Mouse (Mus musculus) heart, adult 18-20 months (tissue): Measurements from ENCODE around the gene Zscan2. TPM values are rescaled to one million over a fixed set of nuclear protein-coding genes. Genes with fewer than 3 reads are reported as not detected.

Experiments used
- DNase-seq, 2 experiments: peaks; one replicate each; pipeline ENCODE4 v3.0.0; 2021 to 2022; ENCODE audit warnings: mixed read lengths in 1 of 2
- long read RNA-seq, 2 experiments: library from polyadenylated mRNA; stranded (forward); transcript quantifications; one replicate each; pipeline ENCODE4 v2.0.0; 2021
- total RNA-seq, 2 experiments: library from RNA; stranded (reverse); gene quantifications; 2 replicates each; pipeline ENCODE4 v1.2.3; 2021

Gene Zscan2
- 1 to 10 TPM; 3.7 to 6.4 TPM for total RNA-seq
- long read RNA-seq, experiment 1, partial matches to known transcripts = 0 of 2 reads
- long read RNA-seq, experiment 1, other reads (novel, unspliced or antisense) = 2 of 2 reads
- long read RNA-seq, experiment 2, partial matches to known transcripts = 0 of 5 reads
- long read RNA-seq, experiment 2, other reads (novel, unspliced or antisense) = 3 of 5 reads

DNA sequence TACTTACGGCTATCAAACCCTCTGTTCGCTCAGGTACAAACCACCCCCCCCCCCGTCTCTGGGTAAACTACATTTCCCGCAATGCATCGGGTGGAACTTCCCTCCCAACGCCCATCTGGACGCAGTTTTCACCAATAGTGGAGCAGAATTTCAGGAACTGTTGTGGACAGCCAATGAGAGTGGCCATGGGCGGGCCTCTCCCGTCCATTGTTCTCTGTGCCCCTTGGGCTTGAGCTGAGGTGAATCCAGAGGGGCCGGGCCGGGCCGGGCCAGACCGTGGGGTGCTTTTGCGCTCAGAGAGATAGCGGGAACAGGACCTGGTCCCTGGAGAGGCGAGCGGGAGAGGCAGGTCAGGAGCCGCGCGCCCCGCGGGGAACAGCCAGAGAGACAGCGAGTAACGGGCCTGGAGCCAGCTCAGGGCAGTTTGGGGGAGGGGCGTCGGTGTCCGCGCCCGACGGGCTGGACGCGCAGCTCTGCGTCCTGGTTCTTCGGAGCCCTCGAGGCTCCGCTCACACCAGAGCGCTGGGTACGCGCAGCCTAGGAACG lies at the start of gene Zscan2:
TSS of gene Zscan2 (plus strand) at position 192 of the 546 bp plus-strand sequence.
- DNase-seq = peak; percentile 92 to 96

GRCm38 (mm10) chr7:80813397-80813796 lies 47.3 kb upstream of the Zscan2 start:
- no peak for DNase-seq

GRCm38 (mm10) chr7:80816641-80817040 lies 44.1 kb upstream of the Zscan2 start:
- DNase-seq = no peak

- no peak for DNase-seq
These were observed 39.9 kb upstream of the Zscan2 start for GRCm38 (mm10) chr7:80820838-80821237.

DNA sequence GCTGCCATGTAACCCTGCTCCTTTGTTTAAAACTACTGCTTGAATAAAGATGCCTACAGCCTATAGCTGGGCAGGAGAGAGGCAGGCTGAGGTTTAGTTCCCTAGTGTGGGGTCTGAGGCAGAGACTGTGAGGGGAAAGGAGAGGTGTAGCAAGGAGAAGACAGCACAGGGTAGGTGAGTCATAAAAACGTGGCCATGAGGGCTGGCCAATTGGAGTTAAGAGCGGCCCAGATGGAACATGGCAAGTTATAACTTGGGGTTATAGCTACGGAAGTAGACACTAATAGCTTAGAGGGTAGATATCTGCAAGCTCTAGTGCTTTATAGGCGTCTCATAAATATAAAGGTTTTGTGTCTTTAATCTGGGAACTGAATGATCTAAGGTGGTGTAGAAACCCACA lies 37.5 kb upstream of the Zscan2 start:
- no peak for DNase-seq

- no peak for DNase-seq
These were observed 36.6 kb upstream of the Zscan2 start for GRCm38 (mm10) chr7:80823875-80824682.

DNA sequence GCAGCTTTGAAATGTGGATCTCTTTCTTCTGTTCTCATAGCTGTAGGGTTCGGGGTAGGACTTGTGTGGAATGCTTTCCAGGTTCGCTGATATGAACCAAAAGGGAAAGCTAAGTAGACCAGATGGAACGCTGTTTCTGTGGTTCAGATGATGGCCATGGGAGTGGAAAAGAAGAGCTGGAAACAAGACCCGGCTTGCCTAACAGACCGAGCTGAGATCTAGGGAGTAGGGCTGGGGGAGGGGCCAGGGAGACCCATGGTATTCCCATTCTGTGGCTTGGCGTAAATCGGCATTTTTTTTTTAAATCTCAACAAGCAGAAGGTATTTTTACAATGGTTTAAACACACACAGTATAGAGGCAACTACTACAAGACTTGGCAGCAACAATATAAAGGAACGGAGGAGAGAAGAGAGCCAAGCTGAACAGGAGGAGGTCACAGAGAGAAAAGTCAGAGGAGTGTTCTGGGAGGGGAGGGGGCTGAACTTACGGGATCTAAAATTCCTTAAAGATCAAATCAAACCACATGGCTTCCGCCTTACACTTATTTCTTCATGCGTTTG lies 34.8 kb upstream of the Zscan2 start, which contains the start of gene Iqgap1:
TSS of gene Iqgap1 (minus strand) at position 132 of the 561 bp plus-strand sequence.
- DNase-seq = no peak

- peak; percentile 39 to 47 for DNase-seq
These were observed 32.4 kb upstream of the Zscan2 start for GRCm38 (mm10) chr7:80828146-80828860.

DNA sequence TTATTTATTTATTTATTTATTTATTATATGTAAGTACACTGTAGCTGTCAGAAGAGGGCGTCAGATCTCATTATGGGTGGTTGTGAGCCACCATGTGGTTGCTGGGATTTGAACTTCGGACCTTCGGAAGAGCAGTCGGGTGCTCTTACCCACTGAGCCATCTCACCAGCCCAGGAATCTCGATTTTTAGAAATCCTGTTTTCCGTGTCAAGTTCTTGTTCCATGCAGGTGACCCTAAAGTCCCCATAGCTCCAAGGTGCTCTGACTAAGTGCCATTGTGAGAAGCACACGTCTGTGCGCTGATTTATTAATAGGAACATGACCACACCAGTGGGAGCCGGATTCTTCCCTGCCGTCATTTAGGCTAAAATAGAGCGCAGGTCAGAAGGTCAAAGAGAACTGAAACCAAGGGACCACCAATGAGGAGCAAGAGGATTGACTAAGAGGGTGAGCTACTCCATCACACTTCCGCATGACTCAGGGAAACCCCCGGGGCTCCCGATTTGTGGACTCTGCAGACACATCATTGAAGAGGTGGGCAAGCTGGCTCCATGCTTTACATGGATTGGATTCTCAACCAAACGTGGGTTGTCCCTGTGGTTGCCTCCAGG lies 30.4 kb upstream of the Zscan2 start:
- DNase-seq = peak; percentile 36 to 76

- peak; percentile 59 to 71 for DNase-seq
These were observed 28.5 kb upstream of the Zscan2 start for GRCm38 (mm10) chr7:80832191-80832590.

DNA sequence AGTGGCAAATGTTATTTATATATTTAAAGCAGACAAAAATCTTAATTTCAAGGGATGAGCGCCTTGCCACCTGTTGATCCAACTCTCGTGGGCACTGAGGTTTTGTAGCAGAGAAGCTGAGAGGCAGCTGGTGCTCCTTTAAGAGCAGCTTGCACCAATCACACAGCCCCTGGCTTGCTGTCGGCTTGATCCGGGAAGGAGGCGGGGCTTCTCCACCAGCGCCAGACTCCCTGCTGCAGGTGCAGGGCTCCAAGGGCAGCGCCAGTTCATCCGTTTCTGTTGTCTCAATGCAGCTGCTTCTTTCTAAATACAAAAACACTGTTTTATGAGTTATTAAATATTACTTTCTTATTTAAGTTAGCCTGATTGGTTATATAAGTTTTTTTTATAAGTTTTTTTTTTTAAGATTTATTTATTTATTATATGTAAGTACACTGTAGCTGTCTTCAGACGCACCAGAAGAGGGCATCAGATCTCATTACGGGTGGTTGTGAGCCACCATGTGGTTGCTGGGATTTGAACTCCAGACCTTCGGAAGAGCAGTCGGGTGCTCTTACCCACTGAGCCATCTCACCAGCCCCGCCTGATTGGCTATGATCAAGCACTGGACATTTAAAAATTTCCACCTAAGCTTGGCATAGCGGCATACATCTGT lies 27.6 kb upstream of the Zscan2 start:
- peak; percentile 51 to 57 for DNase-seq

- DNase-seq = no peak
These were observed 26.8 kb upstream of the Zscan2 start for GRCm38 (mm10) chr7:80833651-80834532.

- no peak for DNase-seq
These were observed 24.6 kb upstream of the Zscan2 start for GRCm38 (mm10) chr7:80835984-80836652.

DNA sequence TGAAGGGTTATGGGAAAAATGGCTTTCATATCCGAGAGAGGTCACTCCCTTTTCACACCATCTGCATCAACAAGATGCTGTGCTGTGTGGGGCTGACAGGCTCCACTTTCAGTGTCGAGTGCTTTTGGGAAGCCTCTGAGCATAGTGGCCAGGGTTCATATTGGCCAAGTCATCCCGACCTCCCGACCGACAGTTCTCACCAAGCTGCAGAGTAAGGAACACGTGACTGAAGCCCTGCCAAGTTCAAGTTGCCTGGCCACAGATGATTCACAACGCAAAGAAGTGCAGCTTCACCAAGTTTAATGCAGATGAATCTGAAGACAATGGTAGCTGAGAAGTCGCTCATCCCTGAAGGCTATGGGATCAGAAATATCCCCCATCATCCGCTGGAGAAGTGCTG lies 23.0 kb upstream of the Zscan2 start:
- DNase-seq = peak; percentile 44 to 48

- no peak for DNase-seq
These were observed 22.5 kb upstream of the Zscan2 start for GRCm38 (mm10) chr7:80838247-80838646.

GRCm38 (mm10) chr7:80839755-80840154 lies 21.0 kb upstream of the Zscan2 start:
- DNase-seq = no peak

DNA sequence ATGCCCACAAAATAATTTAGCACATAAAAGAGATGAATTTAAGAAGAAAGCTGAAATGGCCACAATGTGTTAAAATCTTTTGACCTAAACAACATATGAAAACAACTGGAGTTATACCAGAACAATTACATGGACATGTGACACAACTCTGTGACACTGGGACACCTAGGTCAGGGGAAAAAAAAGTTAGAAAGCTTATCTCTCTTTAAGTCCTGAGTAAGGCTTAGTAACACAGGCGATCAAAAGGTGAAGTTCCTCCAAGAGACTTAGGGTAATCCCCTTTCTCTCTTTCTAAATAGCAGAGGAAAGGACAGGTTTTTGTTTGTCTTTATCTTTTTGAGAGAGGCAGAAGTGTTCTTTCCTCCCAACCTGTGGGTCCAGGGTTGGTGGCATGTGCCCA lies 20.5 kb upstream of the Zscan2 start:
- no peak for DNase-seq

GRCm38 (mm10) chr7:80840937-80841336 lies 19.8 kb upstream of the Zscan2 start:
- no peak for DNase-seq

DNA sequence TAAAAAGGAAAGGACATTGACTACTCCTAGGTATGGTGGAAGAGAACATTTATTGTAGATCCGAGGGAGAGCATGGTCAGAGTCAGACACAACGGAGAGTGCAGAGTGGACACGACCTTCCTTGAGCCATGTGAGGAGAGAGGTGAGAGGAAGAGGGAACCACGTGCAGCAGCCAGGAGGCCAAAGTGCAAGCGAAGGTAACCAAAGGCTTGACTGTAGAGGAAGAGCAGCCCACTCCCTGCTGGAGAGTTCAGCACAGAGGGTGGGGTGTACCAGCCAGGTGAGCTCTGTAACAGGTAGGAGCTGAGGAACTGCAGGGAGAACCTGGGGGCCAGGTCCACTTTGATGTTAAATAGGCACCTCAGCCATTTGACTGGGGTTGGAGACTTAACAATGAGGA lies 18.6 kb upstream of the Zscan2 start:
- no peak for DNase-seq

GRCm38 (mm10) chr7:80843176-80843575 lies 17.5 kb upstream of the Zscan2 start:
- DNase-seq = no peak
